Mouse (Mus musculus): Measurements from ENCODE around the gene Hdac1. TPM values are rescaled to one million over a fixed set of nuclear protein-coding genes. Genes with fewer than 3 reads are reported as not detected.
A peak's percentile ranks its signal among the peaks of the same experiment; 100 is the strongest.

Hdac1 gene
- polyA plus RNA-seq, 1 experiment from 2014 or later, result 200 TPM

DNA sequence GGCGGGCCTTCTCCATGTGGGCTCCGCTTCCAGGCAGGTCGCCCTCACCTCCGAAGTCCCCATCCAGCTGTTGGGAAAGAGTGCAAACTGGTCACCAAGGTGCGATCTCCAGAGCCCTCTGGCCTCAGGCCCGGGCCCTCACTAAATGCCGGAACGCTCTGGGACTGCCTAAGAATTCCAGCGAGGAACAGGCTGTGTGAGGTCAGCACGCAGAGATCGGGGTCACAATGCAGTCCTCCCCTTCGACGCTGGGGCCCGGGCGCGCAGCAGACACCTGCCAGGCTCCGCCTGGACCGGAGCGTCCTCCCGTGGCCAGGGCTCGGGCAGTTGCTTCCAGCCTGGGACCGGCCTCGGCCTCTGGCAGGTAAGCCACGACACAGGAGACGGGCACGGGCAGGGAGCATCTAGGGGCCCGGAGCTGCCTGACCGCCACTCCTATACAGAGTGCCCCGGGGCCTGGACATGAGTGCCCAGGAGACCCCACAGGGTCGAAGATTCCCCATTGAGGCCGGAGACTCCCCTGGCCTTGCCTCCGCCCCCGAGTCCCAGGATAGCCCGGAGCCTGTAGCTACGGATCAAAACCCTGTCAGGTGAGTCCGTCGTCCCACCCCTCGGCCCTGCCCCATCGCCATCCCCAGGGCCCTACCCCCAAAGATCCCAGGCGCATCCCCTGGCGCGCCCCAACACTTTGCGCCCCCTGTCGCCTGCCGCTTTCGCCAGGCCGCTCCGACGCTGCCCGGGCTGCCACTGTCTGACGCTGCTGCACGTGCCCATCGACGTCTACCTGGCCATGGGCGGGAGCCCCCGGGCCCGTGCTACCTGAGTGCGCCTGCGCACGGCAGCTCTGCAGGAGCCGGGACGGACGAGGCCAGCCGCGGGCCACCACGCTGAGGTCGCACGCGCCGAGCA is 51.3 kb downstream of the Hdac1 start, which contains the start of the genes Tssk3 and Fam229a:
Gene Tssk3 (minus strand): TSS at position 51 of the 909 bp plus-strand sequence.
Gene Fam229a (plus strand): TSS at position 219 of the 909 bp plus-strand sequence.
- Histone ChIP-seq H3K4me1 (replicated peaks) (peaks cover 11% of the 10 kb centered on the region), H3K9me3 (no peaks in the 10 kb centered on the region), H3K4me2 (replicated peaks) (peak within 1 kb of the TSS; percentile 80), H3K27me3 (replicated peaks) (peaks cover 13% of the 10 kb centered on the region), H3K27ac (no peak within 1 kb of the TSS), H3K4me3 (replicated peaks) (peak within 1 kb of the TSS; percentile 32), H3K9ac (peak within 1 kb of the TSS; percentile 42), H3K36me3 (peaks cover 14% of the 10 kb centered on the region; the same call in 1 of the 2 replicates)
- 6% methylated on average over 70 of the region's 70 CpGs for WGBS
- ATAC-seq, result peak; percentile 67

DNA sequence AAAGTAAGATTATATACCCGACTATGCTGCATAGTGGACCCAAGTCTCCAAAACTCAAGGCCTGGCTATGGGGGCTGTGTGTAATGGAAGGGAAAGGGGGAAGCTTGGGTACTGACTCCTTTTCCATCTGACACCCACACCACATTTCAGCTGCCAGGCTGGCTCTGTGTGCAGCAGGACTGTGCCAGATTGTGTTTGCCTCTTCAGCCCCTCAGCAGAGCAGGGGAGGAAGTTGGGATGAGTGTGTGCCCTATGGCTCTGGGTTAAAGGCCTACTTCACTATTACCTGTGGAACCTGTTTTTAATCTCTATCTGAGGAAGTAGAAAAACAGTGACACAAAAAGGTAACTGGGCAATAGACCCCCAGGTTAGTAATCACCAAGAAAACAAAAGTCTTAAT is 61.4 kb downstream of the Hdac1 start:
- H3K27me3 ChIP-seq (replicated peaks), result no peaks in the 10 kb centered on the region
- ATAC-seq, result 0 out of 2 replicates have a peak, but pooled peaks have one; percentile 49
- no peak overlapping the region for H3K9ac ChIP-seq
- no peaks in the 10 kb centered on the region for H3K9me3 ChIP-seq
- H3K4me3 ChIP-seq (replicated peaks), result no peak overlapping the region
- H3K4me2 ChIP-seq (replicated peaks), result no peak overlapping the region
- H3K4me1 ChIP-seq (replicated peaks), result no peaks in the 10 kb centered on the region
- H3K27ac ChIP-seq, result no peak overlapping the region
- peaks cover 25% of the 10 kb centered on the region for H3K36me3 ChIP-seq
- WGBS, result 88% methylated on average over 1 of the region's 1 CpGs

DNA sequence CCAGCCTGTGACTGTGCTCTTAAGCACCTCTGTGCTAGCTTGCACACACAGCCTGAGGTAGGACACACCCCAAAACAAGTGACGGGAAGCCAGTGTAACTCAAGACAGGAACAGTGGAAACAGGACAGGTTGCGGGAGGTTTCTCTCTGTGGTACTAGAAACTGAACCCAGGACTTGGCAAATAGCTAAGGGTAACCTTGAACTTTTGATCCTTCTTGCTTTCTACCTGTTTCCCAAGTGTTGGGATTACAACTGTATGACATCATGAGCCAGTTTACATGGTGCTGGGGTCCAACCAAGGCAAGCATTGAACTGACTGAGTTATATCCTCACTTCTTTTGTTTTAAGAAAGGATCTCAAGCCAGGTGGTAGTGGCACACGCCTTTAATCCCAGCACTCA is 62.6 kb downstream of the Hdac1 start:
- no peaks in the 10 kb centered on the region for H3K4me1 ChIP-seq (replicated peaks)
- H3K27me3 ChIP-seq (replicated peaks), result no peaks in the 10 kb centered on the region
- H3K27ac ChIP-seq, result no peak overlapping the region
- no peak overlapping the region for H3K4me3 ChIP-seq (replicated peaks)
- ATAC-seq, result no peak
- 90% methylated on average over 3 of the region's 3 CpGs for WGBS
- H3K36me3 ChIP-seq, result peaks cover 23% of the 10 kb centered on the region
- no peak overlapping the region for H3K4me2 ChIP-seq (replicated peaks)
- H3K9ac ChIP-seq, result no peak overlapping the region
- no peaks in the 10 kb centered on the region for H3K9me3 ChIP-seq

DNA sequence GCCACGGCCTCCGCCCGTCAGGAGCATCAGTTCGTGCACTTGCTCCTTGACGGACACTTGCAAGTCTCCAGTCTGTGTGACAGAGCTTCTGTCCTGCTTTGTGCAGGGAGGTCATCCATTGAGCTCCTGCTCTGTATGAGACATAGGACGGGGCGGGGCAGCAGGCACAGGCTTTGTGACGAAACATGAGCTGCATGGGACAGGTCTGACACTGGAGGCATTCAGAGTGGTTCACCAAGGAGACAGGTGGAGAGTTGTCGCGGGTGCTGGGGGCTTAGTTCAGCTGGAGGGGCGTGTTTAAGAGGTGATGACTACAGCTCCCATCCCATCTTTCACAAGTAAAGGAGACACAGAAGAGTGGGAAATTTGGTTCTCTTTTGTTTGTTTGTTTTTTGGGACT is 66.5 kb downstream of the Hdac1 start:
- no peak overlapping the region for H3K4me2 ChIP-seq (replicated peaks)
- H3K4me3 ChIP-seq (replicated peaks), result no peak overlapping the region
- ATAC-seq, result no peak
- H3K9me3 ChIP-seq, result no peaks in the 10 kb centered on the region
- H3K27me3 ChIP-seq (replicated peaks), result no peaks in the 10 kb centered on the region
- peaks cover 38% of the 10 kb centered on the region for H3K36me3 ChIP-seq
- H3K9ac ChIP-seq, result no peak overlapping the region
- 88% methylated on average over 11 of the region's 11 CpGs for WGBS
- H3K27ac ChIP-seq, result no peak overlapping the region
- H3K4me1 ChIP-seq (replicated peaks), result no peaks in the 10 kb centered on the region

Other genes with a start within 250 kb of the Hdac1 start
- gene Rbbp4, start 207.3 kb downstream of the Hdac1 start, polyA plus RNA-seq (2015; fragmentation: Nextera tagmentation; extraction: Ambion mirVana), result 310 and 386 TPM in 2 replicates
- 58.0 and 62.6 TPM in 2 replicates for gene Zbtb8os, start 207.0 kb downstream of the Hdac1 start, polyA plus RNA-seq (2015; fragmentation: Nextera tagmentation; extraction: Ambion mirVana)
- 15.1 and 15.4 TPM in 2 replicates for gene Zbtb8a, start 164.6 kb downstream of the Hdac1 start, polyA plus RNA-seq (2015; fragmentation: Nextera tagmentation; extraction: Ambion mirVana)
- 1.1 and 1.2 TPM in 2 replicates for gene Zbtb8b, start 101.9 kb downstream of the Hdac1 start, polyA plus RNA-seq (2015; fragmentation: Nextera tagmentation; extraction: Ambion mirVana)
- gene Bsdc1, start 81.1 kb downstream of the Hdac1 start, polyA plus RNA-seq (2015; fragmentation: Nextera tagmentation; extraction: Ambion mirVana), result 22.1 and 24.9 TPM in 2 replicates
- gene Tssk3, start 51.7 kb downstream of the Hdac1 start, polyA plus RNA-seq (2015; fragmentation: Nextera tagmentation; extraction: Ambion mirVana), result not detected in 2 replicates
- gene Fam229a, start 51.5 kb downstream of the Hdac1 start, polyA plus RNA-seq (2015; fragmentation: Nextera tagmentation; extraction: Ambion mirVana), result not detected in 2 replicates
- gene Marcksl1, start 29.1 kb downstream of the Hdac1 start, polyA plus RNA-seq (2015; fragmentation: Nextera tagmentation; extraction: Ambion mirVana), result 432 and 487 TPM in 2 replicates
- 7.6 and 9.7 TPM in 2 replicates for gene Lck, start 30.9 kb upstream of the Hdac1 start, polyA plus RNA-seq (2015; fragmentation: Nextera tagmentation; extraction: Ambion mirVana)
- gene Fam167b, start 35.8 kb upstream of the Hdac1 start, polyA plus RNA-seq (2015; fragmentation: Nextera tagmentation; extraction: Ambion mirVana), result 3.0 and 3.3 TPM in 2 replicates
- 270 and 281 TPM in 2 replicates for gene Eif3i, start 57.9 kb upstream of the Hdac1 start, polyA plus RNA-seq (2015; fragmentation: Nextera tagmentation; extraction: Ambion mirVana)
- gene Tmem234, start 58.0 kb upstream of the Hdac1 start, polyA plus RNA-seq (2015; fragmentation: Nextera tagmentation; extraction: Ambion mirVana), result 170 and 198 TPM in 2 replicates
- 1.1 and 2.1 TPM in 2 replicates for gene Dcdc2b, start 71.5 kb upstream of the Hdac1 start, polyA plus RNA-seq (2015; fragmentation: Nextera tagmentation; extraction: Ambion mirVana)
- gene Iqcc, start 76.4 kb upstream of the Hdac1 start, polyA plus RNA-seq (2015; fragmentation: Nextera tagmentation; extraction: Ambion mirVana), result 24.9 and 26.7 TPM in 2 replicates
- gene Ccdc28b, start 81.2 kb upstream of the Hdac1 start, polyA plus RNA-seq (2015; fragmentation: Nextera tagmentation; extraction: Ambion mirVana), result 37.9 and 44.4 TPM in 2 replicates
- 57.4 and 60.8 TPM in 2 replicates for gene Txlna, start 98.4 kb upstream of the Hdac1 start, polyA plus RNA-seq (2015; fragmentation: Nextera tagmentation; extraction: Ambion mirVana)
- 14.1 and 14.2 TPM in 2 replicates for gene Kpna6, start 130.1 kb upstream of the Hdac1 start, polyA plus RNA-seq (2015; fragmentation: Nextera tagmentation; extraction: Ambion mirVana)
- gene Tmem39b, start 154.1 kb upstream of the Hdac1 start, polyA plus RNA-seq (2015; fragmentation: Nextera tagmentation; extraction: Ambion mirVana), result 9.3 and 9.4 TPM in 2 replicates
- 83.6 and 95.9 TPM in 2 replicates for gene Khdrbs1, start 199.6 kb upstream of the Hdac1 start, polyA plus RNA-seq (2015; fragmentation: Nextera tagmentation; extraction: Ambion mirVana)